Comparison of ENCODE assay signal across 8 mouse cellular contexts in genomic region chr15:85655751-85656167, GRCm38 (mm10).
A peak's percentile ranks its signal among the peaks of the same experiment; 100 is the strongest.
DNase-seq lines count a peak whose midpoint lies in the region; ATAC-seq and TF ChIP-seq lines count a peak whose summit lies in the region.

No protein-coding gene starts in this region.

- DNase-seq in kidney, adult 2 months = peak; percentile 33
- no peak for DNase-seq in kidney, postnatal 14 days
- DNase-seq in cerebellum, adult 2 months = peak; percentile 63 to 68
- peak in 1 of 2 experiments; percentile 77 for DNase-seq in layer of hippocampus, adult 2 months (ENCODE audit: low spot score in 2 of 2)
- no peak for DNase-seq in thymus, adult 2 months
- no peak for DNase-seq in liver, embryonic 11.5 days (ENCODE audit: low spot score)

- H3K4me2 ChIP-seq in liver, embryonic 11.5 days = no peak overlapping the region

- peaks cover 67% of the 10 kb centered on the region for H3K79me3 ChIP-seq in C2C12 (ENCODE audit: low read depth)

- 51% methylated on average over 6 of the region's 6 CpGs for WGBS in kidney, adult 2 months
- 4% methylated on average over 6 of the region's 6 CpGs for WGBS in cerebellum, adult 2 months
- WGBS in thymus, adult 2 months = 80% methylated on average over 6 of the region's 6 CpGs
- WGBS in liver, embryonic 11.5 days = 57% methylated on average over 6 of the region's 6 CpGs

- H3K36me3 ChIP-seq in kidney, adult 2 months (ENCODE audit: control insufficient read depth, insufficient read depth, low read length) = no peaks in the 10 kb centered on the region
- H3K36me3 ChIP-seq in C2C12 (ENCODE audit: control insufficient read depth, insufficient read depth) = peaks cover 37% of the 10 kb centered on the region
- H3K36me3 ChIP-seq in thymus, adult 2 months (ENCODE audit: control insufficient read depth, insufficient read depth, low read length) = no peaks in the 10 kb centered on the region
- no peaks in the 10 kb centered on the region for H3K36me3 ChIP-seq in liver, embryonic 11.5 days (ENCODE audit: control insufficient read depth, insufficient read depth, low read length)

- H3ac ChIP-seq in C2C12 (ENCODE audit: control insufficient read depth, insufficient read length, low read depth) = peak overlapping the region; percentile 71

- no peaks in the 10 kb centered on the region for H3K9me3 ChIP-seq in liver, embryonic 11.5 days (ENCODE audit: control insufficient read depth, low read length)

- H3K27ac ChIP-seq in kidney, adult 2 months (ENCODE audit: insufficient read depth, low read depth, low read length) = peak overlapping the region; percentile 95
- peak overlapping the region; percentile 60 for H3K27ac ChIP-seq in cerebellum, adult 2 months (ENCODE audit: insufficient read depth, low read length)
- H3K27ac ChIP-seq in layer of hippocampus, adult 2 months = peak overlapping the region; percentile 100
- no peak overlapping the region for H3K27ac ChIP-seq in thymus, adult 2 months (ENCODE audit: control insufficient read depth, insufficient read depth, low read length)
- no peak overlapping the region for H3K27ac ChIP-seq in liver, embryonic 11.5 days (ENCODE audit: low read depth, low read length)

- no peak for TF ChIP-seq CTCF in kidney, adult 2 months (conservative IDR thresholded peaks at IDR 0.05; ENCODE audit: insufficient read depth, insufficient read length, low read depth, low read length)
- TF ChIP-seq CTCF in C2C12 (IDR thresholded peaks at IDR 0.05; ENCODE audit: control insufficient read depth, insufficient read depth, insufficient read length) = no peak
- TF ChIP-seq CTCF in cerebellum, adult 2 months (IDR thresholded peaks at IDR 0.05; ENCODE audit: borderline replicate concordance, insufficient read depth, low read depth, low read length) = no peak
- peak; percentile 34 for TF ChIP-seq CTCF in layer of hippocampus, adult 2 months (conservative IDR thresholded peaks at IDR 0.05)
- no peak for TF ChIP-seq CTCF in thymus, adult 2 months (IDR thresholded peaks at IDR 0.05; ENCODE audit: borderline replicate concordance, control insufficient read depth, extremely low read depth, insufficient read depth, low read length, poor library complexity)

- H3K79me2 ChIP-seq in C2C12 (ENCODE audit: control insufficient read depth, insufficient read depth) = peaks cover 74% of the 10 kb centered on the region

- TF ChIP-seq POLR2A in kidney, adult 2 months (IDR thresholded peaks at IDR 0.05; ENCODE audit: low read depth, low read length) = no peak
- TF ChIP-seq POLR2A in cerebellum, adult 2 months (IDR thresholded peaks at IDR 0.05; ENCODE audit: borderline replicate concordance, insufficient read depth, low read length) = no peak
- no peak for TF ChIP-seq POLR2A in thymus, adult 2 months (IDR thresholded peaks at IDR 0.05; ENCODE audit: control insufficient read depth, extremely low read depth, insufficient read depth, low read length, poor library complexity)

- H3K9ac ChIP-seq in liver, embryonic 11.5 days (ENCODE audit: low read depth, low read length) = no peak overlapping the region

- no peak for ATAC-seq in granulocyte monocyte progenitor cell, adult 5-6 weeks (replicated peaks; ENCODE audit: poor library complexity, severe bottlenecking)
- no peak for ATAC-seq in liver, embryonic 11.5 days (replicated peaks; ENCODE audit: low FRiP score)

- peak overlapping the region; percentile 5 for H3K4me3 ChIP-seq in kidney, adult 2 months (ENCODE audit: insufficient read depth, low read depth, low read length)
- H3K4me3 ChIP-seq in C2C12 (ENCODE audit: insufficient read depth, poor library complexity, severe bottlenecking) = peak overlapping the region; percentile 59
- H3K4me3 ChIP-seq in cerebellum, adult 2 months (replicated peaks; ENCODE audit: insufficient read depth, low read depth, low read length) = peak overlapping the region; percentile 23
- peak overlapping the region; percentile 22; the same call in 1 of the 2 replicates for H3K4me3 ChIP-seq in layer of hippocampus, adult 2 months
- no peak overlapping the region for H3K4me3 ChIP-seq in thymus, adult 2 months (ENCODE audit: control insufficient read depth, insufficient read depth, low read length)
- no peak overlapping the region for H3K4me3 ChIP-seq in liver, embryonic 11.5 days (ENCODE audit: low read depth, low read length)

- H3K4me1 ChIP-seq in kidney, adult 2 months (ENCODE audit: control insufficient read depth, insufficient read depth, low read length) = peaks cover 24% of the 10 kb centered on the region; the same call in 1 of the 2 replicates
- H3K4me1 ChIP-seq in cerebellum, adult 2 months (ENCODE audit: control insufficient read depth, insufficient read depth, low read length) = peaks cover 35% of the 10 kb centered on the region
- H3K4me1 ChIP-seq in thymus, adult 2 months (replicated peaks; ENCODE audit: control insufficient read depth, insufficient read depth, low read length) = peaks cover 40% of the 10 kb centered on the region
- H3K4me1 ChIP-seq in liver, embryonic 11.5 days (replicated peaks; ENCODE audit: control insufficient read depth, insufficient read depth, low read length) = no peaks in the 10 kb centered on the region; the same call in 1 of the 2 replicates

- no peaks in the 10 kb centered on the region for H3K27me3 ChIP-seq in kidney, adult 2 months (replicated peaks; ENCODE audit: control insufficient read depth, insufficient read depth, low read length)
- no peaks in the 10 kb centered on the region for H3K27me3 ChIP-seq in C2C12 (ENCODE audit: control insufficient read depth, insufficient read depth, insufficient read length)
- no peaks in the 10 kb centered on the region for H3K27me3 ChIP-seq in cerebellum, adult 2 months (ENCODE audit: control insufficient read depth, insufficient read depth, low read length)
- H3K27me3 ChIP-seq in thymus, adult 2 months (ENCODE audit: control insufficient read depth, insufficient read depth, low read length) = no peaks in the 10 kb centered on the region
- H3K27me3 ChIP-seq in liver, embryonic 11.5 days (replicated peaks; ENCODE audit: control insufficient read depth, insufficient read depth, low read length) = peaks cover 74% of the 10 kb centered on the region

TF ChIP-seq in C2C12, 6 proteins besides CTCF, POLR2A, EP300 and RAD21:
- TF ChIP-seq CEBPB (IDR thresholded peaks at IDR 0.05; ENCODE audit: low read depth) (no peak), USF1 (IDR thresholded peaks at IDR 0.05; ENCODE audit: low read depth) (no peak), FOSL1 (IDR thresholded peaks at IDR 0.05; ENCODE audit: insufficient read depth, low read length, poor library complexity, severe bottlenecking) (no peak), MYOG (IDR thresholded peaks at IDR 0.05; ENCODE audit: control insufficient read depth, extremely low read depth, insufficient read length) (no peak), MAX (IDR thresholded peaks at IDR 0.05) (no peak), MYOD1 (IDR thresholded peaks at IDR 0.05; ENCODE audit: control insufficient read depth, insufficient read length, low read depth) (no peak)

Comparison
In these comparisons a context has a peak if more than half of its experiments do, and no peak if none do; other contexts are left out.
1. DNase-seq: peak in kidney, adult 2 months (single experiment) and cerebellum, adult 2 months (2 of 2); none in kidney, postnatal 14 days (single experiment), thymus, adult 2 months (single experiment) and liver, embryonic 11.5 days (single experiment).
2. H3K27ac ChIP-seq: peak in kidney, adult 2 months (single experiment), cerebellum, adult 2 months (single experiment) and layer of hippocampus, adult 2 months (single experiment); none in thymus, adult 2 months (single experiment) and liver, embryonic 11.5 days (single experiment).
3. H3K4me3 ChIP-seq: peak in kidney, adult 2 months (single experiment), C2C12 (single experiment), cerebellum, adult 2 months (single experiment) and layer of hippocampus, adult 2 months (single experiment); none in thymus, adult 2 months (single experiment) and liver, embryonic 11.5 days (single experiment).